Mouse (Mus musculus) c-Kit-positive CD71-negative TER-119-negative erythroid progenitor cells, embryonic 14.5 days (primary cell): Measurements from ENCODE around the gene Agpat1.

Experiments
- DNase-seq: peaks from one replicate; pipeline ENCODE4 v3.0.0-alpha.2; 2013; ENCODE audit warnings: low read depth

Agpat1 gene

DNA sequence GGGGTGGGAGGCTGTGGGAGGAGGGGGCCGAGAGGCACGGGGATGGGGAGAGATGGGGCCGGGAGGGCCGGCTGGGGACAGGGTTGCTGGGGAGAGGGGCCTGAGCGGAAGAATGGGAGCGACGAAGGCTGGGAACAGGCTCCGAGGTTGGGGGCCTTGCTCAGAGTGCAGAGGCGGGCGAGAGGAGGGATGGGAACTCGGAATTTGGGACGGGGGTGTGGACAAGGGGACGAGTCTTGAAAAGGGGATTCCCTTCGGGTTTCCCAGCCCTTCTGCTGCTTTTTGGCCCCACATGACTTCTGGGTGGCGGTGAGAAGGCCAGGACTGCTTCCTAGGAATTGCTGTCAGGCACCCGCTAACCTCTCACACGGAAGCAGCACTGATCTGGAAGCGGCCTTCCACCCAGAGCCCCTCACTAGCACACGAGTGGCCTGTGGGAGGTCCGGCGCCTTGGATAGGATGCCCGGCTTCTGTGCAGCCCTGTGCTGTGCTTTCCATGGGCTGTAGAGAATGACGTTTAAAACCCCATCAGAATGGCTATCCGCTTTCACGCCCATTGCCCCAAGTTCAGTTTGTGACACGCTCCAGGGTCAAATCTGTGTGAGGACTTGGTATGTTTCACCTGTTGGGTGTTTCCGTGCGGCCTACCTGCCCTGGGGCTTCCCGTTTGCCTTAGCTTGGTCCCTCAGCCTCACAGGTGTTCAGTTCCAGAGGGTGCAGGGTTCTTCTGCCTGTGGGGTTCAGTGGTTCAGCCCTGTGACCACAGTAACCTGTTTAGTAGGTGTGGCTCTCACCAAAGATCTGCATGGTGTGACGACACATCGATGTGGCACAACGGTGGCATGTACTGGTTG, 2.4 kb downstream of the Agpat1 start:
- no peak for DNase-seq

DNA sequence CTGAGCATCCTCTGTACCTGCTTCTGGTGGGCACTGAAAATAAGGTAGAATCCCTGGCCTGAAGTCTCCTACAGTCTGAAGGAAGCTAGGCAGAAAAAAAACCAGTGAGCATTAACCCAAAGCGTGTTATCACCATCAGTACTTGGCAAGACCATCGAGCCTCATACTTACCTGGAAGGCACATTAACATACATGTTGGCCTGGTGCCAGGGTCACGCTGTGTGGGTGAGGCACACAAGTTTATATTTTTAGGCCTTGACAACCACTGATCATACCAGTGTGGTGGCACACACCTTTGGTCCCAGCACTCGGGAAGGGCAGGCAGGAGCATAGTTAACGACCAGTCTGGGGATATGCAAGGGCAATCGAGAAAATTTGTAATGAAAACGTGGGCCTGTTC, 3.9 kb downstream of the Agpat1 start:
- DNase-seq, result no peak

DNA sequence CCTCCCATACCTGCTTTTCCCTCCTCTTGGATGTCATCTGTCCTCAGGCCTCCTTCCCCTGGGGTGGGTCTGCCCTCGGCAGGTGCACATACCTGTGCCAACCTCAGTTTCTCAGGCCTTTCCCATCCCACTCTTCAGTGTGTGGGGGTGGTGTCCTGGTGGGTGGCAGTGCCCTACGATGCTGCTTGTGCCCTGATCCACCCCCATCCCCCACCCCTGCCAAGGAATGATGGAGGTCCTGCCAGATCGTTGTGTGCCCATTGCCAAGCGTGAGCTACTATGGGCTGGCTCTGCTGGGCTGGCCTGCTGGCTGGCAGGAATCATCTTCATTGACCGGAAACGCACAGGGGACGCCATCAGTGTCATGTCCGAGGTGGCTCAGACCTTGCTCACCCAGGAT, 7.0 kb downstream of the Agpat1 start:
- DNase-seq, result no peak

DNA sequence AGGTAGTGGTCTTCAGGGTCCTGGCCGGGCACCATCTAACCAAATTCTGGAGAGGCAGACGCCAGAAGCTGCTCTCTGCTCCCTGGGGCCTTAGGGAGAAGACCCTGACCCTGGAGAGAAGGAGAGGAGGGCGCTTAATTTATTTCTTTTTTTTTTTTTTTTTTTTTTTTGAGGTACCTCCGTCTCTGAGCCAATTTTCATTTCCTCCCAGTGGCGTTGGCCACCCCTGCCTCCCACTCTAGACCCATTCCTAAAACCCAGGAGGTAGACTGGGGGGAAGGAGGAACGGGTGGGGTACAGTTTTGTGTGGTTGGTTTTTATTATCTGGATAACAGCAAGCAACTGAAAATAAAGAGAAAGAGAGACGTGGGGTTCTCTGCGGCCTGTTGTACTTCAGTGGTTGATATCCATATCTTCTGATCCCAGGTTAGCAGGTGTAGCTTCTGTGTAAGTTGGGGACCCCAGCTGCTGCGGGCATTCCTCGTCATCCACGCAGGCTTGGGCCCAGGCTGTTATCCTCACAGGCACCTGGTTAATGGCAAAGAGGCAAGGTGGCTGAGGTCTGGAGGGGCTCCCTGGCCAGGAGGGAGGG, 9.1 kb downstream of the Agpat1 start:
- DNase-seq, result no peak

DNA sequence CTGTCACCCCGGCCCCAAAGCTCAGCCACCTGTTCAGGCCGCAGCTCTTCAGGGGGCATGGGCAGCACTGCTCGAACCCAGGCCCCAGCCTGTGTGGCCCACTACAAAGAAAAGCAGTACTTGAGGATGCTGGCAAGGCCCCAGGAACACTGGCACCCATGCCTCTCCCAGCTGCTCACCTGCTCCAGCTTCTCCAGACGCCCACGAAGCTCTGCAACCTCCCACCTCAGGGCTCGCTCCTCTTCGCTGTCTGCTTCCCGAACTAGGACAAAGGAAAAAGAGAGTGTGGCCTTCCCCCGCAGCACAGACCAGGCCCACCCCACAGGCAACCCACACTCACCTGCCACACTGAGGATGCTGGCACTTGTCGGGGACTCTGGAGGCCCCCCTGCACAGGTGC, 9.8 kb downstream of the Agpat1 start:
- no peak for DNase-seq

DNA sequence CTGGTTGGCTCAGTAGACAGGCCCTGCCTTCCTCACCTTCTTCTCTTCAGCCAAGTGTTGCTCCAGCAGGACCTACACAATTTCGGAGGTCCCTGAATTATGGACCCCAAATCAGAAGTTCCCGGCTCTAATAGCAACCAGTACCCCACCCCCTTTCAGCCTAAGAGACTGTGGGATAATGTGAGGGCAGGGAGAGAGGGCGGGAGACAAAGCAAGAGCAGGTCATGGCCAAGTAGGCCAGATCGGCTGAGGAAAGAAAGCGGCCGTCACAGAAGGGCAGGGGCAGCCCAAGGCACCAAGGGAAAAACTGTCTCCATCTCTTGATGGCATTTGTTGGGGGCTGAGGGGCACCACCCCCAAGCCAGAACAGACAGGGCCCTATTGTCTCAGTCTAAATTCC, 11.8 kb downstream of the Agpat1 start, which contains the start of gene Egfl8:
TSS of gene Egfl8 (minus strand) at position 101 of the 400 bp plus-strand sequence.
- no peak for DNase-seq

DNA sequence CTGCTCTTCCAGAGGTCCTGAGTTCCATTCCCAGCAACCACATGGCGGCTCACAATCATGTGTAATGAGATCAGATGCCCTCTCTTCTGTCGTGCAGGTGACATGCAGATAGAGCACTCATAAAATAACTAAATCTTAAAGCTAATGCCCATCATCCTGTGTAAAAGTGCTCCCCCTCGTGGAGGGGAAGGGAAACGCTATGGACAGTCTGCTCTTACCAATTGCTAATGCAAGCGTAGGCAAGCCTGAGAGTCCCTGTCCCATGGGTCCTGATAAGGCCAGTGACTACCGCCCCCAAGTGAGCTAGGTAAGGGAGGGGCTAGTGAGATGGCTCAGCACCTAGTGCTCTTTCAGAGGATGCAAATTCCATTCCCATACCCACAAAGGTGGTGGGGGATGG, 14.9 kb downstream of the Agpat1 start:
- peak; percentile 86 for DNase-seq

DNA sequence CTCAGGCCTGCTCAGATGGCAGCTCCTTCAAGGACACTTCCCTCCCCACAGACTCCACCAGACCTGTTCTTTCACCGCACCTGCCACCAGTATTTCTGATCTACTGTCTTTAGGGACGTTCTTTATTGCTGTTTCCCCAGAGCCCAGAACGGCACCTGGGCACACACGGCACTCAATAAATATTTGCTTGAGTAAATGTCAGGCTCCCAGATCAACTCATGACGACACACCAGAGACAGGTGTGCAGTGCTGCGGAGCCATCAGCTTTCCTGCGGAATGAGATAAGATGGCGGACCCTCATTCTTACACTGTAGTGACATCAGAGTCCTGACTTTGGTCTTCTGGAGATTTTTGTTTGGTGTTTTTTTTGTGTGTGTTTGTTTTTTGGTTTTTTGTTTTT, 16.9 kb downstream of the Agpat1 start:
- DNase-seq, result no peak

DNA sequence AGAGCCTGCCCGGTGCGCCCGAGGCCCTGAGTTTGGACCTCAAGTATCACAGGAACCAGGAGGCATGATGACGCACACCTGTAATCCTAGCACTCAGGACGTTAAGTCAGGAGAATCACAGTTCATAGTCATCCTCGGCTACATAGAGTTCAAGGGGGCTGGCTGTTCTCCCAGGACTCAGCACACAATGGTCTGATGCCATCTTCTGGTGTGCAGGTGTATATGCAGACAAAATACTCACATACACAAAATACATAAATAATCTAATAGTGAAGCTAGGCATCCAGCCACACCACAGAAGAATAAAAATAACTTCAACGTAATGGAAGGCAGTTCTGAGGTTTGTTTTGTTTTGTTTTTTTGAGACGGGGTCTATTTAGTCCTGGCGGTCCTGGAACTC, 19.1 kb downstream of the Agpat1 start:
- DNase-seq, result no peak

DNA sequence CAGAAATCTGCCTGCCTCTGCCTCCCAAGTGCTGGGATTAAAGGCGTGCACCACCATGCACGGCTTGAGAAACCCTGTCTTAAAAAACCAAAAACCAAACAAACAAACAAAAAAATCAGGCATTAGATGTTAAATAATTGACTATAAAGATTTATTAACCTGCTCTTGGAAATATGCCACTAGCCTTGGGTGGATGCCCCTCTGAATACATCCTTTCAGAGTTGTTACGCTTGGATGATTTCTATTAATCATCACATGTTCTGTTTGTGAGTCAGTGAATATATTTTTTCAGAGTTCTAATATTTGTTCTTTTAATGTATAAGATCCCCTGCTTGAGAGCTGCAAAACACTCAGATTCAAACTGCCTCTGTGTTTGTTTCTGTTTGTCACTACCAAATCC, 20.9 kb downstream of the Agpat1 start:
- no peak for DNase-seq

DNA sequence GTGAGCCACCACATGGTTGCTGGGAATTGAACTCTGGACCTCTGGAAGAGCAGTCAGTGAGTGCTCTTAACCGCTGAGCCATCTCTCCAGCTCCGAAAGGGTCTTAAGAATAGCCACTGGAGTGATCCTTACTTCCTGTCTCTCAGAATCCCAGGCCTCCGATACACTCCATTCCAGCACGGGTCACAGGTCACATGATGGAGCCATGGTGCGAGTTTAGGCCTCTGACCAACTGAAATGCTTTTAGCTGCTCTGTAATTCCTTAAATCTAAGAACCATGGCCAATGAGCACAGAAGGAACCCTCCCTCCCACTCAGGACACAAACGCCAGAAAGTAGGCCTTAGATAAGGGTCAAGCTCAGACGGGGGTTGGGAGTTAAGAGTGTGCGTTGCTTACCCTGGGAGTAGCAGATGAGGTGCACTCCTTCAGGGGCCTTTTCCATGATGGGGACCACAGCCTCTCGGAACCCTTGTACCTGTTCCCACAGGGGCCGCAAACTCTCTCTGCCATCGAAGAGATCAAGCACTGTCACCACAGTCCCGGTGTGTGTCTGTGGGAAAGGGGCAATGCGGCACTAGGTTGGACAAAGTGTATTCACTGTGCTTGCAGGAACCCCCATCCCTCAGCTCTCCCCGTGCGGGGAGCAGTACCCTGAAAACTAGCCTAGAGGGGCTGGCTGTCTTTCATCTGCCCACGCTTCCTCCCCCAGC, 22.2 kb downstream of the Agpat1 start:
- DNase-seq, result no peak

DNA sequence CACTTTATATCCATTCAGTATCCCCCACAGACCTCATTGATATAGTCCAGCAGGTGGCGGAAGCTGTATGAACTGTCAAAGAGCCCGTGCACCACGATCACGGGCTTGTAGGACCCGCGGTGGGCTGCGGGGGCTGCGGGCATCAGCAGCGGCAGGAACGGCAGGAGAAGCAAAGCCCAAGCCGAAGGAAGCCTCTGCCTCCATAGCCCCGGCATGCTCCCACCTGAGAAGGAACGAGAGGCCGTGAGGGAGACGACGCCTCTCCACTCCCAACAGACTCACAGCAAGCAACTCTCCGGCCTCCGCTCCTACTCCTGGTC, 22.7 kb downstream of the Agpat1 start:
- no peak for DNase-seq

DNA sequence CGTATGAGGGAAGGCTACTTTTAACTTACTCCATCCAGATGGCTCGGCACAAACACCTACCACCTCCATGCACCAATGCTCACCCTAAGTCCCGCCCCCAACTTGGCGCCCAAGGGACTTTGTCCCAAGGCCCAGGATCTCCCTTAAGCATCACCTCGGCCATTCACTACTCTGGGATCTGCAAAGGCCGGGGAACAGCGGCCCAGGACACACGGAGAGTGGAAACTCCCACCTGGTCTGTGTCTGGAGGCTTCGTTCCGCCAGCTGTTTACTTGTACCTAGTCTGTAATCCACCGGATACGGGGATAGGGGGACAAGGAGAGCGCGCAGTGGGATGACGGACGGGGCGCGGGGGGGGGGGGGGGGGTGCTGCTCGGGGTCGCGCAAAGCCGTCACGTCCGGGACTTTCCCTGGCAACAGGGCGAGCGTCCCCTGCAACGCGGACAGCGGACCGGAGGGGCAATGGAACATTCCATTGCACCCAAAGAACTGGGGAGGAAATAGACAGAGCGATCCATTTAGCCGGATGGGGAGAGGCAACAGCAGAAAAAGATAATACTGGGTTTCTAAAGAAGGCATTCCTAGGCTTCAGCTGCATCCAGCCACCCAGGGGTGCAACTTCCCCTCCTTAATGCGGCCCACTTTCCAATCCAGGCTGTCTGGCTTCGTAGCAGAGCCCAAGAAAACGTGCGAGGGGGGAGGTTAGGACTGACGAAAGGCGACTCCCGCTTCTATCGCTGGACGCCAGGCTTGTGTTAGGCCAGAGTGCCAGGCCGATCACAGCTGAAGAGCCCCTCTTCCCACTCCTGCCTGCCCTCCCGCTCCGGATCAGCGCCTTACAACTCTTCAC, 23.3 kb downstream of the Agpat1 start:
- no peak for DNase-seq

DNA sequence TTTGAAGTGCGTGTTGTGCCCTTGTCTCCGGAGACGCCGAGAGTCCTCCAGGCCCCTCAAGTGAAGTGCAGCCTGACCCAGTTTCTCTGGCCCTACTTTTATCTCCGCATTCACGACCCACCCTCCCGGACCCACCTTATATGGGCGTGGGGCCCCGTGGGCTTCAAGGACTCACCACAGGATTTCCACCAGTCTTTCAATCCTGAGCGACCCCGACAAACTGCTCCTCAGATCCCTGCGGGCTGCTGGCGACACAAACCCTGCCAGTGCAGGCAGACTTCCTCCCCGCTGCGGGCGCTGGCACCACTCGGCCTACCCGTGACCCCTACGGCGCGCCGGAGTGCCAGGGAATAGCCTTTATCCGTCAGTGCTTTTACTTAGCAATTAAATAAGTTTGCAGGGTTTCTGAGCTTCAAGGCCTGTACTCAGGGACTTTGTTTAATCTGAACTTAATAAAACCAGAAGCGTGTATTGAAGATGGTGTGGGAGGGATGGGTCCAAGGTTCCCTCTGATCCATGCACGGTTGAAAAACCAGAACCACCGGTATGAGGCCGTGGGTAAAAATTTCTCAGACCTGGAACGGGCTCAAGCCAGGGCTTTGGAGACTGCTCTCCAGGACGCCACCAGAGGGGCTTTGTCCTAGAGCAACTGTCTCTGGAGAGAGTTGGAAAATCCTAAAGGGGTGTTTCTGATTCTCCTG, 24.0 kb downstream of the Agpat1 start, which contains the start of gene Ppt2:
TSS of gene Ppt2 (minus strand) at position 568 of the 701 bp plus-strand sequence.
- DNase-seq, result no peak

DNA sequence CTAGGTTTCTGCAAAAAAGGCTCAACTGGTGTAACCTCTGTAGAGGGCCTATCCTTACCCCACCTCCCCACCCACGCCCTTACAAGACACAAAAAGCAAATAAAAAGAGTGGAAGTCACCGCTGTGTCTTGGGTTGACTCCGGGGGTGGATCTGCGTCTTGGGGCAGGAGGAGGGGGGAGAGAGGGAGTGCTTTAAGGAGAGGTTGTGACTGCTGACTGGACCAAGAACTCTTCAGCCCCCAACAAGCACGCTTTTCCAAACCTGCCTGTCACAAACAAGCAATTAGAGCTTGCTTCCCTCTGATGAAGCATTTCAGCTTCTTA, 24.5 kb downstream of the Agpat1 start:
- no peak for DNase-seq

DNA sequence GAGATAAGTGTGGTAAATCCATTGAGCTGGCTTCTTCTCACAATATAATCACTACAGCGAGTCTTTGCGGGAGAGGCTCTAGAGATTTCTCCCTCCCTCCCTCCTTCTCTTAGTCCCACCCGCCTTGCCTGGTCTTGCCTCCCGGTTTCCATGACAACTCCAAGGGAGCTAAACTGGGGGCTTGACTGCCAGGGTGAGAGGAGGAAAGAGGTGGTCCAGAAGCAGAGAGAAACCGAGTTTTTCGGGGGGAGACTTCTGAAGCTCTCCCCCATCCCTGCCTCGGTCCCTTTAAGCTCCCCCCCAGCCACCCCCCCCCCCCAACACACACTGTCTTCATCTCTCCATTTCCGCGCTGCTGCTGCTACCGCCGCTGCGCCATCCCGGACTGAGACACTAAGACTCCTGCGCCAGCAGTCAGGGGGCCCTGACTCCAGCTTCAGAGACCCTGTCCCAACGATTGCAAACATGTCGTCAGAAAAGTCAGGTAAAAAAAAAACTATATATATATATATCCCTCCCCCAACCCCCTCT, 25.2 kb downstream of the Agpat1 start, which contains the start of gene Prrt1:
TSS of gene Prrt1 (plus strand) at position 313 of the 531 bp plus-strand sequence.
- DNase-seq, result no peak

DNA sequence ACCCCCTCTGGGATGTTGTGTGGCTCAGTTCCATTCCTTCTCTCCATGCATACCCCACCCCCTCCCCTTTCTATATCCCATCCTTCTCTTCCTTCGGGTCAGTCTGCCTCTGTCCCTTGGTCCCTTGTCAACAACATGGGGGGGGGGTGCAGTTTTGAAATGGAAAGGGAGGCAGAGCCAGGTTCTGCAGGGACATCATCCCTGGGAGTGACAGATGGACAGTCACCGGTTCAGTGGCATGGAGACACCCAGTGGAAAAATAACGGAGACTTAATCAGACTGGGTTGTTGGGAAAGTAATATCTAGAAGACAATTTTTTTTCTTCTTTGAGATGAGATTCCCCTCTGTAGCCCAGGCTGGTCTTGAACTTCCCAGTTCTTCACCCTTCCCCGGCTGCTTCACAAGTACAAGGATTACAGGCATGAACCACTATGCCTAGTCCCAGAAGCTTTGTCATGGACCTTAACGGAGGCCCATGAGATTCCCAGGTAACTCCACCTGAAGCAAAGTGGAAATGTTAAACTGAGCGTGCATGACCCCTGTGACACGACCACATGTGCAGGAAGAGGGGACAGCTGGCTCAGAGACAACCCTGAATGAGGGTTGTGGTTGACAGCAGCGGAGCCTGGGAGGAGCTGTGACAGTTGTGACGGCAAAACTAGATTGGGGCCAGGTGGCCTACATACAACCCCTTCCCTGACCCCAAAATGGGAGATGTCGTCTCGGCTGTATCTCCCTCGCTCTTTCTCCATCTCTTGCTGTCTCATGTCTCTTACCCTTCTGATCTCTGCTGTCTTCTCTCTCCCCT, 25.9 kb downstream of the Agpat1 start:
- no peak for DNase-seq

DNA sequence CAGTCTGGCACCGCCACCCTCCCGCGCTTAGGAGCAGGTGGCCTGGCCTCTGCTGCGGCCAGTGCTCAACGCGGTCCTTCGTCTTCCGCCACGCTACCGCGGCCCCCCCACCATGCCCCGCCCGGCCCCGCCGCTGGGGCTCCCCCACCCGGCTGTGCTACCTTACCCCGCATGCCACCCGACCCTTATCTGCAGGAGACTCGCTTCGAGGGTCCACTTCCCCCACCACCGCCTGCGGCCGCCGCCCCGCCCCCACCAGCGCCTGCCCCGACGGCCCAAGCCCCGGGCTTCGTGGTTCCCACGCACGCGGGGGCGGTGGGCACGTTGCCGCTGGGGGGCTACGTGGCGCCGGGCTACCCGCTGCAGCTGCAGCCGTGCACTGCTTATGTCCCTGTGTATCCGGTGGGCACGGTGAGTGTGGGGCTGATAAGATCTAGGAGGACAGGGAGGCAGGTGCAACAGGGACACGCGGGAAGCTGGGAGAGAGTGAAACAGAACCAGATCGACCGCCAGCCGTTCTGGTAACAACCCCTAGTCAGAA, 26.8 kb downstream of the Agpat1 start:
- DNase-seq, result no peak

DNA sequence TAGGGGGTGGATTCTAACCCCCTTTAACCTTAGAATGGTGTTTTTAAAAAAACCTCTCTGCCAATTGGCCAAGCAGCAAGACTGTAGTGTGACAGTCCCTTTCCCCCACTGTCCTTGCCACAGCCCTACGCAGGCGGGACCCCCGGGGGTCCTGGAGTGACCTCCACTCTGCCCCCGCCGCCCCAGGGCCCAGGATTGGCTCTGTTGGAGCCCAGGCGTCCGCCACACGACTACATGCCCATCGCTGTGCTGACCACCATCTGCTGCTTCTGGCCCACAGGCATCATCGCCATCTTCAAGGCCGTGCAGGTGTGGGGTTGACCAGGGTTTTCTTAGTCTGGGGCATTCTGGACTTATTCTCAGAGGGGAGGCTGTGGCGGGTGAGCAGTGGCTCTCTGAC, 27.6 kb downstream of the Agpat1 start:
- DNase-seq, result no peak

DNA sequence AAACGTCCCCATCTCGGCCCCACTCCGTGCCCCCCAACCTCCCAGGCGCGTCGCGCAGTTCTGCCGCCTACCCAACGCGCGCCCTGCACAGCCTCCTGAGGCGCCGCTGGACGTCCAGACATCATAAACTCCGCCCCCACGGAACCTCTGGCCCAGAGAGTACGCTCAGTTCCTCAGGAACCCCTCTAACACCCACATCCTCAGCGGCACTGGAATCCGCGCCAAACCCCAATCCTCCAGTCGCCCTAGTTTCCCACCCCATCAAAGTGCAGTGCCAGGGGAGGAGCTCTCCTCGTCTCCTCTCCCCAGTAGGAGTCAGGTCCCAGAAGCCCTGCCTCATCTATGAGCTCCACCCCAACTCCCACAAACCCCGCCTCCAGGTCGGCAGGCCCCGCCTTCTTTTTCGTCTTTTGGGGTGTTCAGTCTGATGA, 28.2 kb downstream of the Agpat1 start:
- DNase-seq, result no peak
